ENCODE assay signal across 29 mouse cellular contexts in the genomic region with DNA sequence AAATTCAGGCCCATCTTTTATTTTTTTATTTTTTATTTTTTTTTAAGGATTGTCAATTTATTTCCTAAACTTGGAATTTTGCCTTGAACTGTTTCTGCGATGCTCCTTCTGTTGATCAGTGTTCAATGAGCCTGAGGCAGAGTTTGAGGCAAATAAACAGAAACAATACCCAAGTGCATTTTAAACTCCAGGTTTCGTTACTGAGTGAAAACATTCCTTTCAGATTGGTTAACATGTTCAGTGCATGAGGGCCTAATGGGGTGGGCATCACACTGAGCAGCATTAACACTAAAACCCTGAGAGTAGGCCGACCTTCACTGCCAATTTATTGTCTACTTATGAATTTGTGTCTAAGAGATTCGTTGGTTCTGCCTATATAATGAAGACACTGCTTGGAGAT.
A peak's percentile ranks its signal among the peaks of the same experiment; 100 is the strongest.
DNase-seq lines count a peak whose midpoint lies in the region; ATAC-seq lines count a peak whose summit lies in the region.
"Had no signal": no experiment of that assay in that cellular context is flagged by ENCODE, and none has a peak within 500 bp of the region (broad histone marks: within the 10 kb centered on the region; RNA-seq: fewer than 3 reads in every experiment).

No protein-coding gene starts in this region.

- no peaks in the 10 kb centered on the region for H3K27me3 ChIP-seq in embryonic facial prominence, embryonic 14.5 days (replicated peaks; ENCODE audit: control insufficient read depth, insufficient read depth, low read length)
- no peaks in the 10 kb centered on the region for H3K27me3 ChIP-seq in embryonic facial prominence, embryonic 10.5 days (replicated peaks; ENCODE audit: low read depth, poor library complexity, severe bottlenecking)
- H3K27me3 ChIP-seq in midbrain, embryonic 14.5 days (ENCODE audit: control insufficient read depth, insufficient read depth, low read length): no peaks in the 10 kb centered on the region
- no peaks in the 10 kb centered on the region for H3K27me3 ChIP-seq in midbrain, embryonic 15.5 days (replicated peaks)
- no peaks in the 10 kb centered on the region for H3K27me3 ChIP-seq in neural tube, embryonic 15.5 days (replicated peaks)
- H3K27me3 ChIP-seq: CH12.LX; embryonic facial prominence, embryonic 12.5 days; embryonic facial prominence, embryonic 15.5 days; forebrain, embryonic 12.5 days; Patski had no signal

- H3K4me1 ChIP-seq in embryonic facial prominence, embryonic 14.5 days (ENCODE audit: control insufficient read depth, insufficient read depth, low read length): no peaks in the 10 kb centered on the region
- H3K4me1 ChIP-seq in embryonic facial prominence, embryonic 10.5 days: no peaks in the 10 kb centered on the region
- H3K4me1 ChIP-seq in midbrain, embryonic 14.5 days (ENCODE audit: control insufficient read depth, insufficient read depth, low read length): no peaks in the 10 kb centered on the region
- H3K4me1 ChIP-seq in midbrain, embryonic 15.5 days: no peaks in the 10 kb centered on the region
- no peaks in the 10 kb centered on the region for H3K4me1 ChIP-seq in neural tube, embryonic 15.5 days
- H3K4me1 ChIP-seq: embryonic facial prominence, embryonic 12.5 days; embryonic facial prominence, embryonic 15.5 days; forebrain, embryonic 12.5 days had no signal

- DNase-seq in embryonic facial prominence, embryonic 14.5 days (ENCODE audit: low spot score): peak; percentile 2
- no peak for DNase-seq in embryonic facial prominence, embryonic 10.5 days (ENCODE audit: low spot score)
- DNase-seq in midbrain, embryonic 14.5 days: peak; percentile 4
- no peak for DNase-seq in neural tube, embryonic 10.5 days (ENCODE audit: extremely low spot score, low spot score)
- DNase-seq: adrenal gland, adult 8-10 months; adrenal gland, postnatal 14 days; adrenal gland, postnatal 36 days; B cell, adult 2 months; cerebellum, adult 11 months; cerebellum, adult 18-20 months; cerebellum, adult 8-10 months; cerebellum, adult 9-11 months; cerebellum, postnatal 14 days; cerebellum, postnatal 36 days; embryo, embryonic 11 days had no signal

- no peaks in the 10 kb centered on the region for H3K9me3 ChIP-seq in embryonic facial prominence, embryonic 14.5 days (ENCODE audit: control insufficient read depth, low read length)
- H3K9me3 ChIP-seq in embryonic facial prominence, embryonic 10.5 days: no peaks in the 10 kb centered on the region
- H3K9me3 ChIP-seq in midbrain, embryonic 14.5 days (ENCODE audit: control insufficient read depth, low read length): no peaks in the 10 kb centered on the region
- H3K9me3 ChIP-seq in midbrain, embryonic 15.5 days: no peaks in the 10 kb centered on the region
- H3K9me3 ChIP-seq in neural tube, embryonic 15.5 days (replicated peaks): no peaks in the 10 kb centered on the region
- H3K9me3 ChIP-seq: embryonic facial prominence, embryonic 12.5 days; embryonic facial prominence, embryonic 15.5 days; forebrain, embryonic 10.5 days; forebrain, embryonic 12.5 days; G1E had no signal

- no peak for ATAC-seq in embryonic facial prominence, embryonic 14.5 days (ENCODE audit: low read depth)
- no peak for ATAC-seq in midbrain, embryonic 14.5 days (ENCODE audit: low FRiP score, low TSS enrichment)
- no peak; the same call in 1 of the 2 replicates for ATAC-seq in midbrain, embryonic 15.5 days (replicated peaks)
- ATAC-seq in neural tube, embryonic 15.5 days (ENCODE audit: low FRiP score): 0 out of 2 replicates have a peak, but pooled peaks have one; percentile 53
- ATAC-seq: activated CD4-positive, CD25-positive, alpha-beta regulatory T cell, adult 4 months; CD4-positive, CD25-positive, alpha-beta regulatory T cell, adult 4 months; forebrain, embryonic 14.5 days; forebrain, embryonic 16.5 days; Patski had no signal

- no peaks in the 10 kb centered on the region for H3K36me3 ChIP-seq in embryonic facial prominence, embryonic 14.5 days (ENCODE audit: control insufficient read depth, insufficient read depth, low read length)
- no peaks in the 10 kb centered on the region for H3K36me3 ChIP-seq in embryonic facial prominence, embryonic 10.5 days (replicated peaks)
- no peaks in the 10 kb centered on the region for H3K36me3 ChIP-seq in midbrain, embryonic 14.5 days (ENCODE audit: control insufficient read depth, insufficient read depth, low read length)
- no peaks in the 10 kb centered on the region for H3K36me3 ChIP-seq in midbrain, embryonic 15.5 days (replicated peaks)
- no peaks in the 10 kb centered on the region for H3K36me3 ChIP-seq in neural tube, embryonic 15.5 days
- H3K36me3 ChIP-seq: embryonic facial prominence, embryonic 12.5 days; embryonic facial prominence, embryonic 15.5 days; forebrain, embryonic 10.5 days; forebrain, embryonic 12.5 days; G1E had no signal

- no peak overlapping the region for H3K4me2 ChIP-seq in embryonic facial prominence, embryonic 14.5 days (ENCODE audit: low read depth, low read length)
- no peak overlapping the region for H3K4me2 ChIP-seq in midbrain, embryonic 14.5 days (ENCODE audit: low read length)
- no peak overlapping the region for H3K4me2 ChIP-seq in midbrain, embryonic 15.5 days
- no peak overlapping the region for H3K4me2 ChIP-seq in neural tube, embryonic 15.5 days
- H3K4me2 ChIP-seq: embryonic facial prominence, embryonic 12.5 days; embryonic facial prominence, embryonic 15.5 days; forebrain, embryonic 12.5 days had no signal

- H3K4me3 ChIP-seq in embryonic facial prominence, embryonic 14.5 days (ENCODE audit: low read depth, low read length): no peak overlapping the region
- H3K4me3 ChIP-seq in embryonic facial prominence, embryonic 10.5 days: no peak overlapping the region
- H3K4me3 ChIP-seq in midbrain, embryonic 14.5 days (replicated peaks; ENCODE audit: low read depth, low read length): no peak overlapping the region
- no peak overlapping the region for H3K4me3 ChIP-seq in midbrain, embryonic 15.5 days
- H3K4me3 ChIP-seq in neural tube, embryonic 15.5 days (replicated peaks): no peak overlapping the region
- H3K4me3 ChIP-seq: embryonic facial prominence, embryonic 12.5 days; embryonic facial prominence, embryonic 15.5 days; erythroblast, embryonic 14.5 days; forebrain, embryonic 10.5 days; forebrain, embryonic 12.5 days had no signal

- 58% methylated on average over 4 of the region's 4 CpGs for WGBS in embryonic facial prominence, embryonic 14.5 days
- 74% methylated on average over 4 of the region's 4 CpGs for WGBS in embryonic facial prominence, embryonic 10.5 days
- 67% methylated on average over 4 of the region's 4 CpGs for WGBS in midbrain, embryonic 14.5 days
- WGBS in midbrain, embryonic 15.5 days: 70% methylated on average over 4 of the region's 4 CpGs
- 51% methylated on average over 4 of the region's 4 CpGs for WGBS in neural tube, embryonic 15.5 days

- H3K27ac ChIP-seq in embryonic facial prominence, embryonic 14.5 days (replicated peaks; ENCODE audit: low read depth, low read length): no peak overlapping the region
- no peak overlapping the region for H3K27ac ChIP-seq in embryonic facial prominence, embryonic 10.5 days (replicated peaks)
- no peak overlapping the region for H3K27ac ChIP-seq in midbrain, embryonic 14.5 days (replicated peaks; ENCODE audit: low read depth, low read length)
- H3K27ac ChIP-seq in midbrain, embryonic 15.5 days: no peak overlapping the region
- H3K27ac ChIP-seq in neural tube, embryonic 15.5 days (replicated peaks): 0 out of 2 replicates have a peak overlapping the region, but pooled peaks have one; percentile 6
- H3K27ac ChIP-seq: embryonic facial prominence, embryonic 12.5 days; embryonic facial prominence, embryonic 15.5 days; forebrain, embryonic 10.5 days; forebrain, embryonic 12.5 days had no signal

- H3K9ac ChIP-seq in embryonic facial prominence, embryonic 14.5 days (ENCODE audit: low read depth, low read length): no peak overlapping the region
- no peak overlapping the region for H3K9ac ChIP-seq in midbrain, embryonic 14.5 days (replicated peaks; ENCODE audit: low read length)
- H3K9ac ChIP-seq in midbrain, embryonic 15.5 days: no peak overlapping the region
- H3K9ac ChIP-seq in neural tube, embryonic 15.5 days (replicated peaks): no peak overlapping the region
- H3K9ac ChIP-seq: embryonic facial prominence, embryonic 12.5 days; embryonic facial prominence, embryonic 15.5 days; forebrain, embryonic 12.5 days had no signal

Comparison
In these comparisons a context has a peak if more than half of its experiments do, and no peak if none do; other contexts are left out.
1. DNase-seq: peak in embryonic facial prominence, embryonic 14.5 days (single experiment) and midbrain, embryonic 14.5 days (single experiment); none in embryonic facial prominence, embryonic 10.5 days (single experiment) and neural tube, embryonic 10.5 days (single experiment).